Mouse (Mus musculus): ENCODE data around the gene Cnpy3. TPM values are rescaled to one million over a fixed set of nuclear protein-coding genes. Genes with fewer than 3 reads are reported as not detected.

The Cnpy3 gene
- polyA plus RNA-seq, 1 experiment = 35.8 TPM

DNA sequence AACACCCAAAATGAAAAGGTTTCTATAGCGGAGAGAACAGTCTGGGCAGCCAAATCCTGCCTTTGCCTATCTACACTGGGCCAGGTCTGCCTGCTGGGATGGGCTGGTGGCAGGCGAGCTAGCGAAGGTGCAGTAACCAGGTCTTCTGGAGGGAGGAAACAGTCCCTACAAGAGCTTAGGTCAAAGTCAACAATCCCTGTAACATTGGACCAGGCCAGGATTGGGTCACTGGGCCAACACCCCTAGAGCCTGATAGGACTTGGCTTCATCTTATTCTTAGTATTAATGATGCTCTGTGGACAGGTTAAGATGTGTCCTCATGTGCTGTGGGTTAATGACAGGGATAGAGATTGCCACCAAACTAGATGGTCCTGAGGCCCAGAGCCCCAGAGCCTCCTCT is 18.0 kb downstream of the Cnpy3 start:
- no peak for TF ChIP-seq MAX (IDR thresholded peaks at IDR 0.05; ENCODE audit: low read depth)
- no peak for TF ChIP-seq MYOG (IDR thresholded peaks at IDR 0.05; ENCODE audit: control insufficient read depth in 1 of 3, insufficient read depth in 1 of 3, insufficient read length in 2 of 3, low read depth in 2 of 3)
- no peak for TF ChIP-seq TCF3 (IDR thresholded peaks at IDR 0.05; ENCODE audit: insufficient read length, low read depth)
- TF ChIP-seq E2F4 (IDR thresholded peaks at IDR 0.05; ENCODE audit: insufficient read depth) = no peak
- no peak for TF ChIP-seq CEBPB (IDR thresholded peaks at IDR 0.05; ENCODE audit: insufficient read depth, poor library complexity, severe bottlenecking)
- TF ChIP-seq POLR2A (IDR thresholded peaks at IDR 0.05; ENCODE audit: insufficient read length, low read depth) = no peak
- no peak for TF ChIP-seq SRF (IDR thresholded peaks at IDR 0.05; ENCODE audit: control insufficient read depth, insufficient read length, low read depth)
- TF ChIP-seq TCF12 (IDR thresholded peaks at IDR 0.05; ENCODE audit: insufficient read depth, poor library complexity, severe bottlenecking) = no peak
- no peak for TF ChIP-seq POLR2AphosphoS2 (IDR thresholded peaks at IDR 0.05; ENCODE audit: insufficient read length, low read depth)
- no peak for TF ChIP-seq USF1 (IDR thresholded peaks at IDR 0.05; ENCODE audit: low read depth)
- no peak for TF ChIP-seq MYOD1 (IDR thresholded peaks at IDR 0.05; ENCODE audit: control insufficient read depth in 1 of 3, insufficient read length in 2 of 3, low read depth in 2 of 3)
- TF ChIP-seq REST (IDR thresholded peaks at IDR 0.05; ENCODE audit: insufficient read depth, insufficient read length) = no peak
- no peaks in the 10 kb centered on the region for H3K36me3 ChIP-seq (ENCODE audit: control insufficient read depth, insufficient read depth)
- H3K27me3 ChIP-seq (ENCODE audit: control insufficient read depth, insufficient read depth, insufficient read length) = no peaks in the 10 kb centered on the region
- no peaks in the 10 kb centered on the region for H3K79me2 ChIP-seq (ENCODE audit: control insufficient read depth, insufficient read depth)
- no peak overlapping the region for H3K4me2 ChIP-seq (ENCODE audit: low read depth)
- H3ac ChIP-seq (ENCODE audit: control insufficient read depth, insufficient read length) = no peak overlapping the region
- no peak overlapping the region for H3K4me3 ChIP-seq

DNA sequence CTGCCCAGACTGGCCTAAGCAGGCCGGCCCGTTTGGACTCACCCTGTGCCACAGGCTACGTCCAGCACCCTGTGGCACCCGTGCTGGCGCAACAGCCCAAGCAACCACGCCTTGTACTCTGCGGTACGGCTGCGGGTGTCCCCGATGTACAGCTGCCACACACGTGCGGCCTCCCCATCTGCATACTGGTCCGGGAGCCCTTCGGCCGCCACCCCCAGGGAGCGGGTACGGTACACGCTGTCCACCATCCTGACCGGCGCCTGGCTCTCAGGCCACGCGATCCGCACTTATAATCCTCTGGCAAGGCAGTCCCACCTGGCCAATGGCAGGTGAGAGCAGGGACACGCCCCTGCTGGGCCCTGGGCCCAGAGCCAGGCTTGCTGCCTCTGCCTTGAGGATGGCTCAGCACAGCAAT is 23.1 kb downstream of the Cnpy3 start, which contains the start of gene Gnmt:
Gene Gnmt, minus strand, starts transcription at position 265 of the 415 bp plus-strand sequence.
- Histone ChIP-seq H3K27me3 (ENCODE audit: control insufficient read depth, insufficient read depth, insufficient read length) (no peaks in the 10 kb centered on the region), H3K79me2 (ENCODE audit: control insufficient read depth, insufficient read depth) (no peaks in the 10 kb centered on the region), H3K4me3 (no peak within 1 kb of the TSS), H3K36me3 (ENCODE audit: control insufficient read depth, insufficient read depth) (no peaks in the 10 kb centered on the region), H3K4me2 (ENCODE audit: low read depth) (no peak within 1 kb of the TSS), H3ac (ENCODE audit: control insufficient read depth, insufficient read length) (no peak within 1 kb of the TSS)
- TF ChIP-seq TCF3 (IDR thresholded peaks at IDR 0.05; ENCODE audit: insufficient read length, low read depth) (no peak), MYOD1 (IDR thresholded peaks at IDR 0.05; ENCODE audit: control insufficient read depth in 1 of 3, insufficient read length in 2 of 3, low read depth in 2 of 3) (no peak), USF1 (IDR thresholded peaks at IDR 0.05; ENCODE audit: low read depth) (no peak), POLR2AphosphoS2 (IDR thresholded peaks at IDR 0.05; ENCODE audit: insufficient read length, low read depth) (no peak), SRF (IDR thresholded peaks at IDR 0.05; ENCODE audit: control insufficient read depth, insufficient read length, low read depth) (no peak), REST (IDR thresholded peaks at IDR 0.05; ENCODE audit: insufficient read depth, insufficient read length) (no peak), MYOG (IDR thresholded peaks at IDR 0.05; ENCODE audit: control insufficient read depth in 1 of 3, insufficient read depth in 1 of 3, insufficient read length in 2 of 3, low read depth in 2 of 3) (no peak)

- Histone ChIP-seq H3ac (ENCODE audit: control insufficient read depth, insufficient read length) (no peak overlapping the region), H3K4me3 (no peak overlapping the region), H3K79me2 (ENCODE audit: control insufficient read depth, insufficient read depth) (no peaks in the 10 kb centered on the region), H3K4me2 (ENCODE audit: low read depth) (no peak overlapping the region), H3K27me3 (ENCODE audit: control insufficient read depth, insufficient read depth, insufficient read length) (no peaks in the 10 kb centered on the region), H3K36me3 (ENCODE audit: control insufficient read depth, insufficient read depth) (no peaks in the 10 kb centered on the region)
- TF ChIP-seq CEBPB (IDR thresholded peaks at IDR 0.05; ENCODE audit: insufficient read depth, poor library complexity, severe bottlenecking) (no peak), REST (IDR thresholded peaks at IDR 0.05; ENCODE audit: insufficient read depth, insufficient read length) (no peak), E2F4 (IDR thresholded peaks at IDR 0.05; ENCODE audit: insufficient read depth) (no peak), MAX (IDR thresholded peaks at IDR 0.05; ENCODE audit: low read depth) (no peak), SRF (IDR thresholded peaks at IDR 0.05; ENCODE audit: control insufficient read depth, insufficient read length, low read depth) (no peak), USF1 (IDR thresholded peaks at IDR 0.05; ENCODE audit: low read depth) (no peak), MYOG (IDR thresholded peaks at IDR 0.05; ENCODE audit: control insufficient read depth in 1 of 3, insufficient read depth in 1 of 3, insufficient read length in 2 of 3, low read depth in 2 of 3) (no peak), POLR2A (IDR thresholded peaks at IDR 0.05; ENCODE audit: insufficient read length, low read depth) (no peak), TCF12 (IDR thresholded peaks at IDR 0.05; ENCODE audit: insufficient read depth, poor library complexity, severe bottlenecking) (no peak), MYOD1 (IDR thresholded peaks at IDR 0.05; ENCODE audit: control insufficient read depth in 1 of 3, insufficient read length in 2 of 3, low read depth in 2 of 3) (no peak), TCF3 (IDR thresholded peaks at IDR 0.05; ENCODE audit: insufficient read length, low read depth) (no peak), POLR2AphosphoS2 (IDR thresholded peaks at IDR 0.05; ENCODE audit: insufficient read length, low read depth) (no peak)
Measured at GRCm38 (mm10) chr17:46728496-46728895, 23.5 kb downstream of the Cnpy3 start.

- Histone ChIP-seq H3K4me3 (no peak overlapping the region), H3K79me2 (ENCODE audit: control insufficient read depth, insufficient read depth) (no peaks in the 10 kb centered on the region), H3K36me3 (ENCODE audit: control insufficient read depth, insufficient read depth) (no peaks in the 10 kb centered on the region), H3ac (ENCODE audit: control insufficient read depth, insufficient read length) (no peak overlapping the region), H3K27me3 (ENCODE audit: control insufficient read depth, insufficient read depth, insufficient read length) (no peaks in the 10 kb centered on the region), H3K4me2 (ENCODE audit: low read depth) (no peak overlapping the region)
- no peak for TF ChIP-seq USF1 (IDR thresholded peaks at IDR 0.05; ENCODE audit: low read depth)
- TF ChIP-seq POLR2A (IDR thresholded peaks at IDR 0.05; ENCODE audit: insufficient read length, low read depth) = no peak
- no peak for TF ChIP-seq POLR2AphosphoS2 (IDR thresholded peaks at IDR 0.05; ENCODE audit: insufficient read length, low read depth)
- TF ChIP-seq E2F4 (IDR thresholded peaks at IDR 0.05; ENCODE audit: insufficient read depth) = no peak
- TF ChIP-seq TCF3 (IDR thresholded peaks at IDR 0.05; ENCODE audit: insufficient read length, low read depth) = no peak
- no peak for TF ChIP-seq MYOG (IDR thresholded peaks at IDR 0.05; ENCODE audit: control insufficient read depth in 1 of 3, insufficient read depth in 1 of 3, insufficient read length in 2 of 3, low read depth in 2 of 3)
- no peak for TF ChIP-seq REST (IDR thresholded peaks at IDR 0.05; ENCODE audit: insufficient read depth, insufficient read length)
- TF ChIP-seq CEBPB (IDR thresholded peaks at IDR 0.05; ENCODE audit: insufficient read depth, poor library complexity, severe bottlenecking) = no peak
Measured at GRCm38 (mm10) chr17:46728021-46728420, 24.0 kb downstream of the Cnpy3 start.

GRCm38 (mm10) chr17:46727271-46727670 is 24.7 kb downstream of the Cnpy3 start:
- TF ChIP-seq POLR2AphosphoS2 (IDR thresholded peaks at IDR 0.05; ENCODE audit: insufficient read length, low read depth) (no peak), CEBPB (IDR thresholded peaks at IDR 0.05; ENCODE audit: insufficient read depth, poor library complexity, severe bottlenecking) (no peak)
- H3ac ChIP-seq (ENCODE audit: control insufficient read depth, insufficient read length) = no peak overlapping the region
- H3K79me2 ChIP-seq (ENCODE audit: control insufficient read depth, insufficient read depth) = no peaks in the 10 kb centered on the region
- no peaks in the 10 kb centered on the region for H3K36me3 ChIP-seq (ENCODE audit: control insufficient read depth, insufficient read depth)
- H3K4me3 ChIP-seq = no peak overlapping the region
- H3K4me2 ChIP-seq (ENCODE audit: low read depth) = no peak overlapping the region
- no peaks in the 10 kb centered on the region for H3K27me3 ChIP-seq (ENCODE audit: control insufficient read depth, insufficient read depth, insufficient read length)

Measured in myocyte (in vitro differentiated cells).